Mouse (Mus musculus): ENCODE measurements around the gene Ryr1. TPM values are rescaled to one million over a fixed set of nuclear protein-coding genes. Genes with fewer than 3 reads are reported as not detected.

The Ryr1 gene
- polyA plus RNA-seq, 1 experiment from 2014 or later, result 0.49 TPM

DNA sequence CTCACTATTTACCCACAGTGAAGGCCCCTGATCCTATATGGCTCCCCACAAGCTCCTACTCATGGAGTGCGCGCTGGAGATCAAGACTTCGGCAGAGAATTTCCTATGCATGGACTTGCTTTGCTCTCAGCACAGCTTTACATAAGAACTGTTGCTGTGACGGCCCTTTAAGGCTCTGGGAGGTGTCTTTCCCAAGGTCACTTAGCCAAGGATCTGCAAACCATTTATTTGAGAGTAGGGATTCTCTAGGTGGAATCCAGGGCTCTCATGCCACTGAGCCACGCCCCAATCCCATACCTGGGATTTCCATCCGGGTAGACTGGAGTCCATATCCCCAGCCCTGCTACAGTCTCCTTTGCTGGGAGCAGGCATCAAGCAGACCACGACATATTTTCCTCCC lies 107.8 kb downstream of the Ryr1 start:
- Histone ChIP-seq H3K27me3 (ENCODE audit: low read depth, poor library complexity, severe bottlenecking) (peaks cover 53% of the 10 kb centered on the region), H3K4me3 (no peak overlapping the region)
- 88% methylated on average over 7 of the region's 7 CpGs for WGBS

DNA sequence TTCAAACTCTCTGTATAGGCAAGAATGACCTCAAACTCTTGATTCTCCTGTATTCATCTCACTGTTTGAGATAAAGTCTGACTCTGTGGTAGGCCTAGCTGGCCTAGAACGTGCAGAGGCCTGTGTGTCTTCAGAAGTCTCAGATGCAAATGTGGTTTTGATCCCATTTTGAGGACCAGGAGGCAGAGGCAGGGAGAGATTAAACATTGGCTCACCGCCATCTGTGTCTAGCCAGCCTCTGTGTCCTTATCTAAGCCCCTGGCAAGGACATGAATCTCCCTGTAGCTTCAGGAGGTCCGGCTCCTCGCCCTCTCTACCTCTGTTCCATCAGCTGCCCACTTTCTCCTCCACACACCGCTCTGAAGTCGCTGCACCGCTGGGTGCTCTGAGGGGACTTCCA lies 108.5 kb downstream of the Ryr1 start:
- no peak for DNase-seq (ENCODE audit: low spot score)
- H3K4me1 ChIP-seq, result peaks cover 12% of the 10 kb centered on the region
- H3K27me3 ChIP-seq (ENCODE audit: low read depth, poor library complexity, severe bottlenecking), result peaks cover 51% of the 10 kb centered on the region
- H3K36me3 ChIP-seq, result no peaks in the 10 kb centered on the region
- no peak overlapping the region for H3K4me3 ChIP-seq
- peaks cover 10% of the 10 kb centered on the region for H3K9me3 ChIP-seq (replicated peaks)
- H3K27ac ChIP-seq (replicated peaks), result no peak overlapping the region
- WGBS, result 84% methylated on average over 7 of the region's 7 CpGs

More for the DNA sequence above, 107.8 kb downstream of the Ryr1 start:
- DNase-seq (ENCODE audit: low spot score), result no peak
- H3K9me3 ChIP-seq (replicated peaks), result peaks cover 10% of the 10 kb centered on the region
- peaks cover 12% of the 10 kb centered on the region for H3K4me1 ChIP-seq
- no peak overlapping the region for H3K27ac ChIP-seq (replicated peaks)
- no peaks in the 10 kb centered on the region for H3K36me3 ChIP-seq

GRCm38 (mm10) chr7:29014984-29015383 lies 110.0 kb downstream of the Ryr1 start:
- WGBS, result 92% methylated on average over 1 of the region's 1 CpGs
- H3K27me3 ChIP-seq (ENCODE audit: low read depth, poor library complexity, severe bottlenecking), result peaks cover 37% of the 10 kb centered on the region
- no peak overlapping the region for H3K4me3 ChIP-seq
- H3K36me3 ChIP-seq, result no peaks in the 10 kb centered on the region
- DNase-seq (ENCODE audit: low spot score), result no peak
- peaks cover 9% of the 10 kb centered on the region for H3K4me1 ChIP-seq
- H3K27ac ChIP-seq (replicated peaks), result no peak overlapping the region
- peaks cover 10% of the 10 kb centered on the region for H3K9me3 ChIP-seq (replicated peaks)

- no peak for DNase-seq (ENCODE audit: low spot score)
- Histone ChIP-seq H3K4me1 (no peaks in the 10 kb centered on the region), H3K27ac (replicated peaks) (no peak overlapping the region), H3K9me3 (replicated peaks) (no peaks in the 10 kb centered on the region), H3K27me3 (ENCODE audit: low read depth, poor library complexity, severe bottlenecking) (no peaks in the 10 kb centered on the region), H3K36me3 (no peaks in the 10 kb centered on the region), H3K4me3 (no peak overlapping the region)
- WGBS, result 80% methylated on average over 9 of the region's 9 CpGs
Measured at GRCm38 (mm10) chr7:29008714-29009113, 116.3 kb downstream of the Ryr1 start.

- Histone ChIP-seq H3K9me3 (replicated peaks) (no peaks in the 10 kb centered on the region), H3K27ac (replicated peaks) (no peak overlapping the region), H3K4me3 (no peak overlapping the region), H3K27me3 (ENCODE audit: low read depth, poor library complexity, severe bottlenecking) (no peaks in the 10 kb centered on the region), H3K36me3 (no peaks in the 10 kb centered on the region), H3K4me1 (no peaks in the 10 kb centered on the region)
- no peak for DNase-seq (ENCODE audit: low spot score)
- 96% methylated on average over 10 of the region's 10 CpGs for WGBS
Measured at GRCm38 (mm10) chr7:29008171-29008570, 116.8 kb downstream of the Ryr1 start.

DNA sequence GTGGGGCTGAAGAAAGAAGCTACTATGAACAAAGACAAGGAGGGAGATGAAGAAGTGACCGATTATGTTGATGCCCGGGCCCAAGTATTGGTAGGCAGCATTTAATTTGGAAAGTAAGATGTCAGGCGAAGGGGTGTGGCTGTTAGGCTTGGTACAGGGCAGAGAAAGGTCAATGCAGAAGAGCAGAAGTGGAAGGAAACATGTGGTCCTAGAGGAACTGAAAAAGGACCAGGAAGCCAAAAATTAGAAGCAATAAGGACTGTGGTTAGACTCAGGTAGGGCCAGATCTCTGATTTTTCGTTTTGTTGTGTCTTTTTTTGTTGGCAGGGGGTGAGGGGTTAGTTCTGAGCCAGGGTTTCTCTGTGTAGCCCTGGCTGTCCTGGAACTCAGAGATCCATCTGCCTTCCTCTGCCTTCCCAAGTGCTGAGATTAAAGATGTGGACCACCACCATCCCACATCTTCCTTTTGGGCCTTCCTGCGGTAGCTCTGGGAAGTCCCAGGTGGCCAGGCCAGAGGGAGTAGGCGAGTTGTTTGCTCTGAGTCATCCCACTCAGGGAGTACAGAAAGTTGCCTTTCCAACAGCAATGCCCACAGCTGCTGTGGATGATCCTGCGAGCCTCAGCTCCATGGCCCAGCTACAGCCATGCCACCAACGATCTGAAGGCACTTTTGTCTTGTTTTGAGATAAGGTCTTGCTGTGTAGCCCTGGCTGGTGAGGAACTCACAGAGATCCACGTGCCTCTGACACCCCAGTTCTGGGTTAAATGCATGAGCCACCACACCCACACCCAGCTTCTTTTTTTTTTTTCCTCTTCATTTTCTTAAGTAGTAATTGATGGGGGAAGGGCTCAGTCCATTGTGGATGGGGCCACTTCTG lies 117.5 kb downstream of the Ryr1 start:
- H3K27me3 ChIP-seq (ENCODE audit: low read depth, poor library complexity, severe bottlenecking), result no peaks in the 10 kb centered on the region
- 84% methylated on average over 9 of the region's 9 CpGs for WGBS
- no peaks in the 10 kb centered on the region for H3K4me1 ChIP-seq
- H3K36me3 ChIP-seq, result no peaks in the 10 kb centered on the region
- H3K9me3 ChIP-seq (replicated peaks), result no peaks in the 10 kb centered on the region
- H3K27ac ChIP-seq (replicated peaks), result no peak overlapping the region
- H3K4me3 ChIP-seq, result no peak overlapping the region
- no peak for DNase-seq (ENCODE audit: low spot score)

DNA sequence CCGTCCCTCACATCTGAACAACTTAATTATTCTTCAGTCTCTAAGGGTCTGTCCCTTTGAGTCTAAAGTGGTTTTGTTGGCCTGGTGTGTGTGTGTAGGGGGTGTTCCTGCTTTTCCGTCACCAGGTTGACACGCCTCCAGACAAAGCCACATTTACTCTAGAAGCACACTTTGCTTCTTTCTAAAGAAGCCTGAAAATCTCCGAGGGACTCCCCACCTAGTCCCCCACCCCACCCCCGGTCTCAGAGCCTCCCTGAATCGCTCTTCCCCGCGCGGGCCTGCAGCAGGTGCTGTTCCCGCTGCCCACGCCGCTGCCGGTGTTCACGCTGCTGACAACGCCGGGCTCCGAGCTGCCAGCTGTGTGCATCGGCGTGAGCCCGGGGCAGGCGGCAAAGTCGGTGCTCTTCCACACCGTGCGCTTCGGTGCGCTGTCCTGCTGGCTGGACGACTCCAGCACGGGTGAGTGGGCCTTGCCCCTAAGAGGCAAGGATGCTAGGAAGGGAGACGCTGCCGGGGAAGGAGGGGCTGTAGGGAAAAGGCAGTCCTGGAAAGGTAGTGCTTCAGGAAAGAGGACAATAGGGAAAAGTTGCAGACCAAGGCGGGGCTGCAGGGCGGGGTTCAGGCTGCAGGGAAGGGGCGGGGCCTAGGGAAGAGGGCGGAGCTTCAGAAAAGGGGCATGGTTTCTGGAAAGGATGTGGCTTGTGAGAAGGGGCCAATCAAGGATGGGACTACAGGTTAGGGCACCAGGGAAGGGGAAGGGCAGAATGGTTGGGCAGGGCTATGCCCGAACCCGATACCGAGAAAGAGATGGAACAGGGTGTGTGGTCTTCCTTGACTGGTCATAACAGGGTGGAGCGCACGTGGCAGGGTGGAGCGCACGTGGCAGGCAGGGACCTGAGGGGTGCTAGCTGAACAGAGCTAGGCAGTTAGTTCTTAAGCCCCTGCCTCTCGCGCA lies 124.1 kb downstream of the Ryr1 start:
- Histone ChIP-seq H3K27ac (replicated peaks) (peak overlapping the region; percentile 88), H3K27me3 (ENCODE audit: low read depth, poor library complexity, severe bottlenecking) (peaks cover 18% of the 10 kb centered on the region), H3K36me3 (no peaks in the 10 kb centered on the region), H3K4me3 (peak overlapping the region; percentile 67), H3K4me1 (peaks cover 10% of the 10 kb centered on the region), H3K9me3 (replicated peaks) (no peaks in the 10 kb centered on the region)
- peak; percentile 87 for DNase-seq (ENCODE audit: low spot score)
- WGBS, result 6% methylated on average over 43 of the region's 43 CpGs

GRCm38 (mm10) chr7:28993402-28993801 lies 131.6 kb downstream of the Ryr1 start:
- Histone ChIP-seq H3K36me3 (no peaks in the 10 kb centered on the region), H3K4me1 (no peaks in the 10 kb centered on the region), H3K4me3 (no peak overlapping the region), H3K27me3 (ENCODE audit: low read depth, poor library complexity, severe bottlenecking) (no peaks in the 10 kb centered on the region), H3K9me3 (replicated peaks) (no peaks in the 10 kb centered on the region), H3K27ac (replicated peaks) (no peak overlapping the region)
- WGBS, result 83% methylated on average over 3 of the region's 3 CpGs
- no peak for DNase-seq (ENCODE audit: low spot score)

- no peak overlapping the region for H3K4me3 ChIP-seq
- no peaks in the 10 kb centered on the region for H3K36me3 ChIP-seq
- no peaks in the 10 kb centered on the region for H3K4me1 ChIP-seq
- H3K27me3 ChIP-seq (ENCODE audit: low read depth, poor library complexity, severe bottlenecking), result no peaks in the 10 kb centered on the region
- DNase-seq (ENCODE audit: low spot score), result no peak
- 81% methylated on average over 3 of the region's 3 CpGs for WGBS
- H3K9me3 ChIP-seq (replicated peaks), result no peaks in the 10 kb centered on the region
- no peak overlapping the region for H3K27ac ChIP-seq (replicated peaks)
Measured at GRCm38 (mm10) chr7:28992997-28993396, 132.0 kb downstream of the Ryr1 start.

DNA sequence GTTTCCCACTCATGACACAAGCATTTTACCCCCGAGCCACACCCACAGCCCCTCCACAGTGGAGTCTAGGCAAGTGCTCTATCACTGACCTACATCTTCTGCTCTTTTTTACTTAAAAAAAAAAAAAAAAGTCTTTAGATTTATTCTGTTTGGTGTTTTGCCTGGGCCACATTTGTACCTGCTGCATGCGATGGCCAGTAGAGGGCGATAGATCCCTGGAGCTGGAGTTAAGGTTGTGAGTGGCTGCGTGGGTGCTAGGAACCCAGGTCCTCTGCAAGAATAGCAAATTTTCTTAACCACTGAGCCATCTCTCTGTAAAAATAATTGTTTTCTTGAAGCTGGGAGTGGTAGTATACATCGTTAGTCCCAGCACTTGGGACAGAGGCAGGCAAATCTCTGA lies 133.4 kb downstream of the Ryr1 start:
- no peak overlapping the region for H3K27ac ChIP-seq (replicated peaks)
- H3K4me1 ChIP-seq, result no peaks in the 10 kb centered on the region
- no peaks in the 10 kb centered on the region for H3K9me3 ChIP-seq (replicated peaks)
- no peaks in the 10 kb centered on the region for H3K27me3 ChIP-seq (ENCODE audit: low read depth, poor library complexity, severe bottlenecking)
- H3K36me3 ChIP-seq, result no peaks in the 10 kb centered on the region
- 67% methylated on average over 5 of the region's 5 CpGs for WGBS
- DNase-seq (ENCODE audit: low spot score), result no peak
- H3K4me3 ChIP-seq, result no peak overlapping the region

- H3K36me3 ChIP-seq, result no peaks in the 10 kb centered on the region
- no peak overlapping the region for H3K27ac ChIP-seq (replicated peaks)
- no peaks in the 10 kb centered on the region for H3K27me3 ChIP-seq (ENCODE audit: low read depth, poor library complexity, severe bottlenecking)
- no peaks in the 10 kb centered on the region for H3K4me1 ChIP-seq
- no peak overlapping the region for H3K4me3 ChIP-seq
- no peak for DNase-seq (ENCODE audit: low spot score)
- 56% methylated on average over 14 of the region's 14 CpGs for WGBS
- no peaks in the 10 kb centered on the region for H3K9me3 ChIP-seq (replicated peaks)
Measured at GRCm38 (mm10) chr7:28990766-28991273, 134.2 kb downstream of the Ryr1 start.

- no peak overlapping the region for H3K4me3 ChIP-seq
- no peaks in the 10 kb centered on the region for H3K9me3 ChIP-seq (replicated peaks)
- H3K27me3 ChIP-seq (ENCODE audit: low read depth, poor library complexity, severe bottlenecking), result no peaks in the 10 kb centered on the region
- peaks cover 28% of the 10 kb centered on the region for H3K4me1 ChIP-seq
- WGBS, result 90% methylated on average over 7 of the region's 7 CpGs
- no peak for DNase-seq (ENCODE audit: low spot score)
- no peak overlapping the region for H3K27ac ChIP-seq (replicated peaks)
- H3K36me3 ChIP-seq, result peaks cover 2% of the 10 kb centered on the region; the same call in 1 of the 2 replicates
Measured at GRCm38 (mm10) chr7:28985207-28985606, 139.8 kb downstream of the Ryr1 start.

All from midbrain, embryonic 10.5 days (tissue).